Mouse (Mus musculus): Measurements from ENCODE around the gene Ttn. TPM values are rescaled to one million over a fixed set of nuclear protein-coding genes. Genes with fewer than 3 reads are reported as not detected.
"Not testable (repeated sequence)": the region's sequence is repeated elsewhere in the genome, so short reads cannot be mapped to it uniquely, and the experiment has no call there.

Ttn gene
- 0.47 and 0.91 TPM in 2 replicates for polyA plus RNA-seq (2014; fragmentation: Nextera tagmentation; extraction: Ambion mirVana)

DNA sequence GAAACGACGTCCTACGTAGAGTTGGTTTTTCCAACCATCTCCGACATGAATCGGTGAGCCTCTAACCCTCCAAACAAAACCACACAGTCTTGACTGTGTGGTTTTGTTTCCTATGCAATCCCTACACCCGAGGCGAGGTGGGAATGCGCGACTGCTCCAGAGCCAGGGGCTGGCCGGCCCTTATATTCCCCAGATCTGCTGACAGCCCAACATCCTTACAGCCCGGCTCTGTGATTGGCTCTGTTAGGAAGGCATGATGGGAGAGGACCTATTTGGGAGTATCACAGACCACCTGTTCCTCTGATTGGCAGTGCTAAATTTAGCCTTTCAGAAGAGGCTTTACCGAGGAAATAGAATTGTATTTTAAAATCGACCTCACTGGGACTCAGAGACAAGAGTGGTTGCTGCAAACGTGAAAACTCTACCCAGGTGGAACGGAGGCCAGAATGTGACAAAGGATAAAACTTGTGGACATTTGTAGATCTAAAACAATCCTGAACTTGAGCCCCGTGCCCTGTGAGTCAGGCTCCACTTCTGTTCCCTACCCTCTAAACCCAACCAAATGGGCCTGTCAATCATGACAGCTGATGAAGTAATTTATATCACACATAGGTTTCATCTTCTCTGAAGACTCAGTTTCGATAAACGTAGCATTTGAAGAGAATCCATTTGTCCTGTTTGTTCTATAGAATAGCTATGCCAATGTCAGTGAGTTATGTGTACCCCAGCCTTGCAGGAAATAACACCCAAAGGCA, at the start of gene Ttn:
Ttn (minus strand) TSS at position 157 of the 755 bp plus-strand sequence.
- Histone ChIP-seq H3K27me3 (ENCODE audit: control insufficient read depth, insufficient read depth, low read length) (no peaks in the 10 kb centered on the region), H3K36me3 (ENCODE audit: control insufficient read depth, insufficient read depth, low read length) (no peaks in the 10 kb centered on the region), H3K4me1 (ENCODE audit: control insufficient read depth, insufficient read depth, low read length) (0 out of 2 replicates have a peak, but pooled peaks cover 3% of the 10 kb centered on the region), H3K4me3 (replicated peaks; ENCODE audit: low read depth, low read length) (no peak within 1 kb of the TSS), H3K9me3 (ENCODE audit: control insufficient read depth, low read length) (no peaks in the 10 kb centered on the region), H3K27ac (replicated peaks; ENCODE audit: low read depth, low read length) (no peak within 1 kb of the TSS), H3K4me2 (ENCODE audit: low read length) (no peak within 1 kb of the TSS), H3K9ac (replicated peaks; ENCODE audit: low read length) (no peak within 1 kb of the TSS)
- ATAC-seq (ENCODE audit: low FRiP score, low TSS enrichment) (no peak), DNase-seq (no peak)
- WGBS = 86% methylated on average over 18 of the region's 18 CpGs

- WGBS = 83% methylated on average over 2 of the region's 2 CpGs
- no peaks in the 10 kb centered on the region for H3K9me3 ChIP-seq (ENCODE audit: control insufficient read depth, low read length)
- DNase-seq (no peak), ATAC-seq (ENCODE audit: low FRiP score, low TSS enrichment) (no peak)
- no peaks in the 10 kb centered on the region for H3K36me3 ChIP-seq (ENCODE audit: control insufficient read depth, insufficient read depth, low read length)
- no peak overlapping the region for H3K4me3 ChIP-seq (replicated peaks; ENCODE audit: low read depth, low read length)
- no peak overlapping the region for H3K4me2 ChIP-seq (ENCODE audit: low read length)
- no peaks in the 10 kb centered on the region for H3K27me3 ChIP-seq (ENCODE audit: control insufficient read depth, insufficient read depth, low read length)
- H3K27ac ChIP-seq (replicated peaks; ENCODE audit: low read depth, low read length) = no peak overlapping the region
- H3K9ac ChIP-seq (replicated peaks; ENCODE audit: low read length) = no peak overlapping the region
- H3K4me1 ChIP-seq (ENCODE audit: control insufficient read depth, insufficient read depth, low read length) = no peaks in the 10 kb centered on the region
Observed at GRCm38 (mm10) chr2:77020649-77021048, 38.3 kb upstream of the Ttn start.

DNA sequence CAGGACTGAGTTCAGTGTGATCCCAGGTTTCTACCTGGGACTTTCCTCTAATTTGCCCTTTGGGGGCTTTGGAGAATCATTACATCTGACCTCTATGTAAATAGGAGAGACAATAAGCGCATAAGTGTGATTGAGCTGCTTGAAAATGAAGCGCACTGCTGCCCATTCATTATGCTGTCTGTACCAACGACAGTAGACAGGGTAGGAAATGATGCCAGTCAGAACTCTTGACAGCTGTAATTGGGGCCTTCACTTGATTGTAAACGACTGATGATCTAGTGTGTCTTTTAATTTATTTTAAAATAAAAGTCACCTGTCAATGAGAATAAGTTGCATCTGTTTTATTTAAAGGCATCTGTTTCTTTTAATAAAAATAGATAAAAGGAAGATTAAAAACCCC, 35.4 kb upstream of the Ttn start:
- 68% methylated on average over 4 of the region's 4 CpGs for WGBS
- H3K4me2 ChIP-seq (ENCODE audit: low read length) = no peak overlapping the region
- no peaks in the 10 kb centered on the region for H3K36me3 ChIP-seq (ENCODE audit: control insufficient read depth, insufficient read depth, low read length)
- H3K4me3 ChIP-seq (replicated peaks; ENCODE audit: low read depth, low read length) = no peak overlapping the region
- no peaks in the 10 kb centered on the region for H3K4me1 ChIP-seq (ENCODE audit: control insufficient read depth, insufficient read depth, low read length)
- ATAC-seq (ENCODE audit: low FRiP score, low TSS enrichment) = no peak
- H3K9ac ChIP-seq (replicated peaks; ENCODE audit: low read length) = no peak overlapping the region
- H3K27ac ChIP-seq (replicated peaks; ENCODE audit: low read depth, low read length) = no peak overlapping the region
- no peaks in the 10 kb centered on the region for H3K27me3 ChIP-seq (ENCODE audit: control insufficient read depth, insufficient read depth, low read length)
- DNase-seq = no peak
- no peaks in the 10 kb centered on the region for H3K9me3 ChIP-seq (ENCODE audit: control insufficient read depth, low read length)

- not testable (repeated sequence) for DNase-seq; H3K9me3 ChIP-seq (ENCODE audit: control insufficient read depth, low read length); ATAC-seq (ENCODE audit: low FRiP score, low TSS enrichment); H3K27me3 ChIP-seq (ENCODE audit: control insufficient read depth, insufficient read depth, low read length); H3K4me1 ChIP-seq (ENCODE audit: control insufficient read depth, insufficient read depth, low read length); H3K27ac ChIP-seq (replicated peaks; ENCODE audit: low read depth, low read length); H3K36me3 ChIP-seq (ENCODE audit: control insufficient read depth, insufficient read depth, low read length); H3K4me3 ChIP-seq (replicated peaks; ENCODE audit: low read depth, low read length); H3K9ac ChIP-seq (replicated peaks; ENCODE audit: low read length); H3K4me2 ChIP-seq (ENCODE audit: low read length)
- WGBS = 92% methylated on average over 6 of the region's 6 CpGs
Observed at GRCm38 (mm10) chr2:77013449-77013848, 31.1 kb upstream of the Ttn start.

- Histone ChIP-seq H3K4me2 (ENCODE audit: low read length) (no peak overlapping the region), H3K4me3 (replicated peaks; ENCODE audit: low read depth, low read length) (no peak overlapping the region), H3K27ac (replicated peaks; ENCODE audit: low read depth, low read length) (no peak overlapping the region), H3K4me1 (ENCODE audit: control insufficient read depth, insufficient read depth, low read length) (0 out of 2 replicates have a peak, but pooled peaks cover 4% of the 10 kb centered on the region), H3K27me3 (ENCODE audit: control insufficient read depth, insufficient read depth, low read length) (no peaks in the 10 kb centered on the region), H3K9ac (replicated peaks; ENCODE audit: low read length) (no peak overlapping the region), H3K36me3 (ENCODE audit: control insufficient read depth, insufficient read depth, low read length) (no peaks in the 10 kb centered on the region), H3K9me3 (ENCODE audit: control insufficient read depth, low read length) (no peaks in the 10 kb centered on the region)
- DNase-seq = no peak
- 76% methylated on average over 5 of the region's 5 CpGs for WGBS
- ATAC-seq (ENCODE audit: low FRiP score, low TSS enrichment) = no peak
Observed at GRCm38 (mm10) chr2:77011981-77012380, 29.6 kb upstream of the Ttn start.

- no peak; the same call in 1 of the 2 replicates for ATAC-seq (ENCODE audit: low FRiP score, low TSS enrichment)
- Histone ChIP-seq H3K36me3 (ENCODE audit: control insufficient read depth, insufficient read depth, low read length) (no peaks in the 10 kb centered on the region), H3K27me3 (ENCODE audit: control insufficient read depth, insufficient read depth, low read length) (no peaks in the 10 kb centered on the region), H3K4me2 (ENCODE audit: low read length) (no peak overlapping the region), H3K9ac (replicated peaks; ENCODE audit: low read length) (no peak overlapping the region), H3K4me3 (replicated peaks; ENCODE audit: low read depth, low read length) (no peak overlapping the region), H3K27ac (replicated peaks; ENCODE audit: low read depth, low read length) (no peak overlapping the region), H3K9me3 (ENCODE audit: control insufficient read depth, low read length) (no peaks in the 10 kb centered on the region), H3K4me1 (ENCODE audit: control insufficient read depth, insufficient read depth, low read length) (0 out of 2 replicates have a peak, but pooled peaks cover 7% of the 10 kb centered on the region)
- 37% methylated on average over 7 of the region's 7 CpGs for WGBS
- DNase-seq = peak; percentile 47
Observed at GRCm38 (mm10) chr2:77007015-77007414, 24.7 kb upstream of the Ttn start.

DNA sequence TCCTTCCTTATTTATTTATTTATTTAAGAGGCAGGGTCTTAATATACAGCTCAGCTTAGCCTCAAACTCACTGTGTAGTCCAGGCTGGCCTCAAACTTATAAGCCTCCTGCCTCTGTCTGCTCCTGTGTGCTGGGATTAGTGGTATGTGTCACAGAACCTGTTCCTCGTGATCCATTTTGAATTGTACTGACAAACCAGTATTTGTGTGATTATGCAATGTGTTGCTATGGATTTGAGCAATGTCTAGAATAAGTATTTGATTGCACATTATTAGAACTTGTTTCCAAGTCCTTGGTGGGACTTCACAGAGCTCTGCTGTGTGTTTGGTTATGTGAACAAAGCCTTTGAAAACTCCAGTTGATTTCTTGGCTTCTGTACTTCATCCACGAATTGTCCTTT, 20.8 kb upstream of the Ttn start:
- no peak for ATAC-seq (ENCODE audit: low FRiP score, low TSS enrichment)
- Histone ChIP-seq H3K36me3 (ENCODE audit: control insufficient read depth, insufficient read depth, low read length) (no peaks in the 10 kb centered on the region), H3K4me1 (ENCODE audit: control insufficient read depth, insufficient read depth, low read length) (0 out of 2 replicates have a peak, but pooled peaks cover 7% of the 10 kb centered on the region), H3K9ac (replicated peaks; ENCODE audit: low read length) (no peak overlapping the region), H3K4me3 (replicated peaks; ENCODE audit: low read depth, low read length) (no peak overlapping the region), H3K9me3 (ENCODE audit: control insufficient read depth, low read length) (no peaks in the 10 kb centered on the region), H3K27ac (replicated peaks; ENCODE audit: low read depth, low read length) (no peak overlapping the region), H3K27me3 (ENCODE audit: control insufficient read depth, insufficient read depth, low read length) (no peaks in the 10 kb centered on the region), H3K4me2 (ENCODE audit: low read length) (no peak overlapping the region)
- 66% methylated on average over 2 of the region's 2 CpGs for WGBS
- no peak for DNase-seq

- Histone ChIP-seq H3K9me3 (ENCODE audit: control insufficient read depth, low read length) (no peaks in the 10 kb centered on the region), H3K4me2 (ENCODE audit: low read length) (no peak overlapping the region), H3K9ac (replicated peaks; ENCODE audit: low read length) (no peak overlapping the region), H3K27ac (replicated peaks; ENCODE audit: low read depth, low read length) (no peak overlapping the region), H3K36me3 (ENCODE audit: control insufficient read depth, insufficient read depth, low read length) (no peaks in the 10 kb centered on the region), H3K4me1 (ENCODE audit: control insufficient read depth, insufficient read depth, low read length) (no peaks in the 10 kb centered on the region), H3K27me3 (ENCODE audit: control insufficient read depth, insufficient read depth, low read length) (no peaks in the 10 kb centered on the region), H3K4me3 (replicated peaks; ENCODE audit: low read depth, low read length) (no peak overlapping the region)
- DNase-seq (no peak), ATAC-seq (ENCODE audit: low FRiP score, low TSS enrichment) (no peak)
- WGBS = 76% methylated on average over 5 of the region's 5 CpGs
Observed at GRCm38 (mm10) chr2:76998351-76998750, 16.0 kb upstream of the Ttn start.

Measured in midbrain, embryonic 14.5 days (tissue).